Mouse (Mus musculus) small intestine, adult 2 months (tissue): Measurements from ENCODE around the gene Mecom.

Source experiments
- CTCF ChIP-seq: fragments of 200-500 bp; IDR thresholded peaks from 2 replicates; pipeline ENCODE4 v1.5.1; 2012; ENCODE audit warnings: low read depth, mild to moderate bottlenecking, control low read depth, inconsistent platforms, low read length, moderate library complexity, mixed read lengths; ENCODE audit not compliant: insufficient replicate concordance, insufficient read length; ENCODE audit errors: extremely low read depth
- POLR2A ChIP-seq: fragments of 200-500 bp; IDR thresholded peaks from 2 replicates; pipeline ENCODE4 v1.6.1; 2012; ENCODE audit warnings: low read depth, mild to moderate bottlenecking, control low read depth, inconsistent platforms, low read length, moderate library complexity

DNA sequence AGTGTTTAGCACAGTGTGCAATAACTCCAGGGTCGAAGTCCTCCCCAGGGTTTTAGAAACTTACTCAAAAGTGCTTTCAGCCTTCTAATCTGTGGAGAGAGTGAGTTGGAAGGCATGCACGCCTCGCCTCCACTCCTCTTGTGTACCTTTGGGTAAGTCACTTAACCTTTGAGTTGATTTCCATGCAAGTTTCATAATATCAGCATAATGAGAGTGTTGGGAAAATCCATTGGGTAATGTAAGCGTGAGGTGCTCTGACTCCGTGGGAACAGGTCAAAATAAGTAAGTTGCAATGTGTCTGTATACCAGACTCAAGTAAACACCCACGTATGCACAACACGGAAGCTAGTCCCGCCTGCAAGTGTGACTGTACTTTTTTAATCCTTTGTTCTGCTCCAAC, 528.4 kb downstream of the Mecom start:
- TF ChIP-seq CTCF = no peak
- no peak for TF ChIP-seq POLR2A
